Mouse (Mus musculus) 3T3-L1 (cell line): ENCODE measurements around the gene Ranbp9.
"Not testable (repeated sequence)": the region's sequence is repeated elsewhere in the genome, so short reads cannot be mapped to it uniquely, and the experiment has no call there.

Source experiments
- DNase-seq: peaks from one replicate; pipeline ENCODE4 v3.0.0-alpha.2; 2015; ENCODE audit warnings: low read depth, low spot score

Gene Ranbp9

DNA sequence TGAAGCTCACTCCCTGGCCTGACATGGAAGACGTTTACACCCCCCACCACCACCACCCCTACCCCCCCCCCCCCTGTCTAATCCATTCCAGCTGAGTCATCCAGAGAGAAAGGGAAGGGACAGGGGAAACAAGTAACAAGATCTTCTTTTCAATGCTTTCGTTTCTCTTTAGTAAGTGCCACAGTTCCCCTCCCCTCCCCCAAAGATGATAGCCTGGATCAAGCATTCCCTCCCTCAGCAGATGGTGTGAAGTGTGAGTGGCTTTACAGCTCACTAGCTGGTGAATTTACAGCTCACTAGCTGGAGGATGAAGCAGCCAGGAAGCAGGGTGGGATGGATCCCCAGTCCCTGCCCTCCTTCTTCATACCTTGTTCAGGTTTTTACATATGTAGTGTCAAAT is 15.6 kb upstream of the Ranbp9 start:
- DNase-seq, result no peak

DNA sequence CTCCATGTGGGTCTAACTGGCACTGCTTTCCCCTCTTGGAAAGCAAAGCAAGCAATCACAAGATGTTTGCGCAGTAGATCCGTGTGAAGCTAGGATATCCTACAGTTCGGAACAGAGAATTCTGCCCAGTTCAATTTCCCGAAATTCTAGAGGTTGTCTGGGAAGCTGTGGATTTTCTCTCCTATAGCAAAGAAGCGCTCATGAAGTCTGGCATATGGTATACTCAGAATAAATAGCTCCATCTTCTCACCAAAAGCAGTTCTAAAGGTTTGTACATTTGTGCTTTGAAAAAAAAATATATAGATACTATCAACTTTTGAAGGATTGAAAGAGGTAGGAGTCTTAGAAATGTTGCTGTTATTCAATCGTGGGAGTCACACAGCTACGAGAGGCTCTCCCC is 14.6 kb upstream of the Ranbp9 start:
- no peak for DNase-seq

GRCm38 (mm10) chr13:43493725-43494124 is 12.6 kb upstream of the Ranbp9 start:
- DNase-seq, result no peak

DNA sequence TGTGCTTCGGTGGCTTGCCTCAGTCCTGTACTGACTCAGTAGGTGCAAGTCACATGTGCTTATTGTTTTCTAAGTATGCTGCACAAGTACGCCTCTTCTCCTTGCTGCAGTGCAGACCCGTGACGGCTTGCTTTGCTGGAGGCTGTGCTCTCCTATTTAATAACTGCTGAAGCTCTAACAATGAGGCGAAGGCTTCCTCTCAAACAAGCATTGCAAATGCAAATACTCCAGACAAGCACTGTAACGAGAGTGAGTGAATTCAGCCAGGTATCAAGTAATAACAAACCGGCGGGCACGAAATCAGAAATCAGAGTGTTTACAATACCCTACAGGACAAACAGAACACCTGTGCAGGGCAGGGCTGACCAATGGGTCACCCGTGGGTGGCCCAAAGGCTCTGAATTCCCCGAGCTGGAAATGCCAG is 12.0 kb upstream of the Ranbp9 start:
- no peak for DNase-seq

DNA sequence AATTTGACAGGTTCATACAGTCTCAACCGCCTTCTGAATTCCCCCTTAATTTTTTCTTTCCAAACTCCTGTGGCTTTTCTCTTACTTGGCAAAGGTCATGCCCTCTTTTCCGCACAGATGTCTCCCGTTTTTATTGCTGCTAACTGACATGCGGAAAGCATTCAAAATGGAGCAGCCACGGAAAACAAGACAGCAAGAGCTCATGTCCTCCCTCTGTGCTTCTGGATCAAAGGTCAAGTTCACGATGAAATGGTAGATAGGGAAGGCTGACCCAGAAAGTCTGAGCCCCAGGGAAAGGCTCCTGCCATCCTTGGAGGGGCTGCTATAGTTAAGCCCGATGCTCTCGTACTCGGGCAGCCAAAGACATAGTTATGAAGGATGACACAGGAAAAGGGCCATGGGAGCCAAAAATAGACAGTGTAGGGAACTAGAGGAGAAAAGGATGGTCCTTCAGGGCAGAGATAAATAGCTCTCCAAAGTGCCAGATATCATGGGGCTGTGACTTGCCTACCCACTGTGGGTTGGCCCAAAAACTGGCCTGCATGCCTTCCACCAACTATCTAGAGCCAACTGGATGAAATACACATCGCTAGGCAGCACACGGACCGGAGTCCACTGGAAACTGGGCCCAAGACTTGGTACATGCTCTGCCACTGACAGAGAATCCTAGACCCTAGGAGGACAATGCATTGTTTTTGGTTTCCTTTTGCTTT is 5.6 kb upstream of the Ranbp9 start:
- DNase-seq, result no peak

DNA sequence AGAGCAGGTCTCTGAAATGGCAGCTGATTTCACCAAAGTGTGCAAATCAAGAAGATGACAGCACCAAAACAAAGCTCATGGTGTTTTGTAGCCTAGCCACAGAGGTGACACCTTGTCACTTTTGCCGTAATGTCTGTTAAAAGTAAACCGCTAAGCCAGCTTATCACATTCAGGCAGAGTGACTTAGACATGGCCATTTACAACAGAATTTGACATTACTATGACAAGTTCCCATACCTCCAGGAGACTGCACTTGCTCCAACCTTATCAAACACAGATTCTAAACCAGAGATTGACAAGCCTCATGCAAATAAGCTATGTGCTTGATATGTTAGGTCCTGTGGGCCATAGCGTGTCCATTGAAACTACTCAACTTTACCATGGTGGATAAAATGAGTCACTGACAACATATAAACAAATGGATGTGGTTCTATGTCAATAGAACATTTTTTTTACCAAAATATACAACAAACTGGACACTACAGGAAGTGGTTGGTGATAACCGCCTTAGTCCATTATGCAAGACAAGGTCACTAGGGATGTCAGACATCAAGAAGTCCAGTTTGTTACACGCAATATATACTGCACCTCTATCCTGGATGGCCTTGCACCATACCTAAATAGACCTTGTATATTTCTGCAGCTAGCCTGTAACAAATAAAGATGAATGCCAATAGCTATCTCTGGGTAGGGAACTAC is 4.3 kb upstream of the Ranbp9 start:
- DNase-seq, result peak; percentile 8

GRCm38 (mm10) chr13:43482782-43483181 is 1.7 kb upstream of the Ranbp9 start:
- DNase-seq, result no peak

DNA sequence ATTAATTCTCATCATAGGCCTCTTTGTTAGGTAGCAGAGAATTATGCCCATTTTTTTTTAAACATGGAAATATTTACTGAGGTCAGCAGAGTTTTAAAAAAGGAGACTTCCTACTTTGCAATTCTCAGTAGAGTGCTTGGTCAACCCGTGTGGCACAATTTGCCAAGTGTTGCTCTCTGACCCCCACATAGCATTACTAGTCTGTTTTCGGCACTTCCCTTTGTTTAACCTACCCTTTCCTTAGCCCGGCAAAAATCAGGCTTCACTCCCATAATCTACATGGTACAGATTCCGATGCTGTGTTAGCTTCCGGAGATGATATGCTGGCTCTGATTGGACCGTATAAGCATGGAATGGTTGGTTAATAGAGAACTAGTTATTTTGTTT is 770 bp upstream of the Ranbp9 start:
- no peak for DNase-seq

DNA sequence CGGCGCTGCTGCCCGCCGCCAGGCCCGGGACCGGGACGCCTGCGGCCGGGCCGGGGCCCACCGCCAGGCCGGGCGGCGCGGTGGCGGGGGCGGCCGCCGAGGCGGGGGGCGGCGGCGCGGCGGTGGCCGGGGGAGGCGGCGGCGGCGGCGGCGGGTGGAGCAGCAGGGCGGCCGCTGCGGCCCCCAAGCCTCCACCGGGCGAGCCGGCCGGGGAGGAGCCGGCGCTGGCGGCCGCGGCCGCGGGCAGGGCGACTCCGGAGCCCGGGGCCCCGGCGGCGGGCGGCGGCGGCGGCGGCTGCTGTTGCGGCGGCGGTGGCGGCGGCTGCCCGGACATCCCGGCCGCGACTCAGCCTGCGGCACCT is 506 bp downstream of the Ranbp9 start:
- DNase-seq, result no peak

- peak; percentile 46 for DNase-seq
Observed at GRCm38 (mm10) chr13:43479767-43480571, 1.1 kb downstream of the Ranbp9 start.

DNA sequence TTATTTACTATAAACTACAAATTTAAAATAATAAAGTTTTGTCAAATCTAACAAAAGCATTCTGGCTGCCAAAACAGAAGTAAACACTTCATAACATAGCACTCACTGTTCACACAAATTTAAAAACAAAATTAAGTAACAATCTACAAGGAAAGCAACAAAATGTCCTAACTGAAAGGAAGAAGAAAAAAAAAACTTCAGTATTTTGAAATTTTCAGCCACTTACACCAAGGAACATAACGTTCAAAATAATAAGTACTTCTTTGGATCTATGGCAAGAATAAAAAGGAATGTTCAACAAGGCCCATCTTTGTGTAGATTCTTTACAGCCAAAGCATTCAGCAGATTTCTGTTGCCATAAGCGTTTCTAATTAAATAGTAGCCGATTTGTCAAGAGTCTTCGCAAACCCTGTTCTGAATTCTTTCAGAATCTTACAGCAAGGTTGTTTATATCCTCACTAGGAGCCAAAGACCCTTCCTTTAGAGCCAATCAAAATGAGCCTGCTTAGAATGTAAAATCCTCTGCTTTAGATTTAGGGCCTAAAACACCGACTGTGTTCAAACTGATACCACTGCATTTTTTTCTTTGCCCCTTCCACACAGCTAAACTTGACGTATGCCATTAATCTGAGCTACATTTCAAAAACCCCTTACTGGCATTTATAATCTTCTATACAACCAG is 1.9 kb downstream of the Ranbp9 start:
- peak; percentile 30 for DNase-seq

- peak; percentile 72 for DNase-seq
Observed at GRCm38 (mm10) chr13:43478586-43478985, 2.5 kb downstream of the Ranbp9 start.

DNA sequence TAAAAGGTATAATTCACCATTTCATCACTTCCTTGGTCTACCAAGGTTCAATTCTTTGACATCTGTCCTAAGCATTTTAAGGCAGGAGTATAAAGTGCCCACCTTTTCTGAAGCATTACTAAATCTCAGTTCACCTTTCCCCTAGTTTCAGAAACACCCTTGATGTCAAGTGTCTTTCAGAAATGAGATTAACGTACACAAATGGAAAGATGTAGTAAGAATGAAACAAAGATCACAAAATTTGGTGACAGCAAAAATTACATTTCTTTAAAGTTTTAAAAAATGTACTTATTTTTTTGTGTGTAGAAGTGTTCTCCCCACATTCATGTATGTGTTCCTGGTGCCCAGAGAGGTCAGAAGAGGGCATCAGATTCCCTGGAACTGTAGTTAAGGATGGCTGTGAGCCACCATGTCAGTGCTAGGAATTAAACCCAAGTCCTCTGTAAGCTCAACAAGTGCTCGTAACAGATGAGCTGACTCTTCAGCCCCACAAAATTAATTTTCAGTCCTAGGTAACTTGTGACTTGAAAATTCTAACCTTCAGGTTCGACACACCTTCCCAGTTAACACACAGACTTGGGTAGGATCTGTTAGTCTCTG is 3.9 kb downstream of the Ranbp9 start:
- no peak for DNase-seq

DNA sequence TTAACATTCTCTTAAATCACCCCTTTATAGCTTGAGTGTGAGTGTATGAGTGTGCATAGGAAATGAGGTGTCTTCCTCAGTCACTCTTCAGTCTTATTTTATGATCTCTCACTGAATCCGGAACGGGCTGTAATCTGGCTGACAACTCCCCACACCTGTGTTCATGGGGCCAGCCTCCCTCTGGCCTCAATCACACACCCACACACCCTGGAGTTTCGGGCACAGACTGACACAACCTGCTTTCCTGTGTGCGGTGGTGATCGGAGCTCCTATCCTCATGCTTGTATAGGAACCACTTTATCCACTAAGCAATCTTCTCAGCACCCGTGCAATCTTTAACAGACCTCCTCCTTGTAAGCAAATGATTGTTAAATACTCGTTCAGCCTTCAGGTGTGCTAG is 4.9 kb downstream of the Ranbp9 start:
- DNase-seq, result no peak

GRCm38 (mm10) chr13:43474722-43475121 is 6.4 kb downstream of the Ranbp9 start:
- no peak for DNase-seq

- DNase-seq, result not testable (repeated sequence)
Observed at GRCm38 (mm10) chr13:43471861-43472260, 9.2 kb downstream of the Ranbp9 start.

DNA sequence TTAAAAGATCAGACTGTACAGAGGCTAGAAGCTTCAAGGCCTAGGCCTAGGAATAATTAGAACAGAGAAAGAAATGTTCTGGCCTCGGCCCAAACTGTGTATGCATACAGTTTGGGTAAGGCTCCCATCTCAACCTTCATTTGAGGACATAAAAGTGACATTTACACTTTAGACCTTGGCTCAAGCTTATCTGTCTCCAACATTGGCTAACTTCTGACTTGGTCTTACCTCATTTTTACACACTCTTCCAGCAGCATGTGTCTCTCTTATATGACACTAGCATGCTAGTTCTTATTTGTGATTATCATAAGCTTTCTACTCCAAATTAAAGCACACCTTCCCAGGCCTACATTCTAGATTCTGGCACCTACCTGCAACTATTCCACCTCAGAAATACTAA is 11.5 kb downstream of the Ranbp9 start:
- no peak for DNase-seq

- DNase-seq, result no peak
Observed at GRCm38 (mm10) chr13:43464605-43465004, 16.5 kb downstream of the Ranbp9 start.

DNA sequence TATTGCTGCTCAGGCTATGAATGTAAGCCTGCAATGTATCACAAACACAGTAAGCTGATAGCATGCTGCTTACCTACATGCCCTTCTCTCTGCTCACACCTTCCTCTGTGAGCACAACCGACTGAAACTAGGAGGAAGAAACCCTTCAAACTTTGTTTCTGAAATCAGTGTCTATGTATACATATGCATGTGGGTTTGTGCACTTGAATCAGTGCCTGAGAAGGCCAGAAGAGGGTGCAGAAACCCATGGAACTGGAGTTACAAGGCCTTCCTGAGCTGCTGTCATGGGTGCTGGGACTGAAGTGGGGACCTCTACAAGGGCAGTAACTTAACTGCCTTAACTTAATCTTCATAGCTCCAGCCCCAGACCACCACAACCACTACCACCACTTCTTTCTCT is 23.9 kb downstream of the Ranbp9 start:
- no peak for DNase-seq

- DNase-seq, result no peak
Observed at GRCm38 (mm10) chr13:43454431-43454830, 26.7 kb downstream of the Ranbp9 start.

GRCm38 (mm10) chr13:43452843-43453605 is 28.1 kb downstream of the Ranbp9 start:
- DNase-seq, result no peak
